Mouse (Mus musculus) cerebellum, postnatal 10 days (tissue): ENCODE data around the gene Rars.
"Not testable (repeated sequence)": the region's sequence is repeated elsewhere in the genome, so short reads cannot be mapped to it uniquely, and the experiment has no call there.

ENCODE experiments used
- DNase-seq, 2 experiments: peaks; one replicate each; pipeline ENCODE4 v3.0.0; 2021; ENCODE audit warnings: mixed read lengths in 2 of 2

Rars gene

GRCm38 (mm10) chr11:35838345-35839338 lies 4.3 kb upstream of the Rars start:
- DNase-seq, result peak; percentile 91 to 93

GRCm38 (mm10) chr11:35837156-35838126 lies 3.1 kb upstream of the Rars start:
- DNase-seq, result no peak

GRCm38 (mm10) chr11:35833270-35833669 lies 1.0 kb downstream of the Rars start:
- no peak for DNase-seq

GRCm38 (mm10) chr11:35832139-35832538 lies 2.2 kb downstream of the Rars start:
- no peak for DNase-seq

- DNase-seq, result no peak
These were observed 6.6 kb downstream of the Rars start for GRCm38 (mm10) chr11:35827714-35828113.

- no peak for DNase-seq
These were observed 18.0 kb downstream of the Rars start for GRCm38 (mm10) chr11:35816316-35816715.

GRCm38 (mm10) chr11:35811458-35811857 lies 22.8 kb downstream of the Rars start:
- DNase-seq, result no peak

GRCm38 (mm10) chr11:35801332-35801731 lies 33.0 kb downstream of the Rars start:
- no peak for DNase-seq

- DNase-seq, result peak; percentile 39 to 41
These were observed 35.4 kb downstream of the Rars start, which contains the start of gene Fbll1 for GRCm38 (mm10) chr11:35798874-35799273. Fbll1 (minus strand) TSS chr11:35798884.

- peak; percentile 88 to 89 for DNase-seq
These were observed 35.8 kb downstream of the Rars start for GRCm38 (mm10) chr11:35798495-35798820.

GRCm38 (mm10) chr11:35797751-35798494 lies 36.4 kb downstream of the Rars start:
- peak; percentile 60 to 68 for DNase-seq

- DNase-seq, result not testable (repeated sequence)
These were observed 41.5 kb downstream of the Rars start for GRCm38 (mm10) chr11:35792800-35793199.

- no peak for DNase-seq
These were observed 45.9 kb downstream of the Rars start for GRCm38 (mm10) chr11:35788443-35788842.

GRCm38 (mm10) chr11:35784537-35784936 lies 49.8 kb downstream of the Rars start:
- DNase-seq, result no peak

- no peak for DNase-seq
These were observed 50.3 kb downstream of the Rars start for GRCm38 (mm10) chr11:35784002-35784401.

GRCm38 (mm10) chr11:35783038-35783437 lies 51.3 kb downstream of the Rars start:
- no peak for DNase-seq

- no peak for DNase-seq
These were observed 51.9 kb downstream of the Rars start for GRCm38 (mm10) chr11:35782444-35782843.

GRCm38 (mm10) chr11:35780336-35780735 lies 54.0 kb downstream of the Rars start:
- no peak for DNase-seq

GRCm38 (mm10) chr11:35776452-35776851 lies 57.9 kb downstream of the Rars start:
- no peak for DNase-seq

GRCm38 (mm10) chr11:35775606-35776005 lies 58.7 kb downstream of the Rars start:
- no peak for DNase-seq

GRCm38 (mm10) chr11:35770741-35771504 lies 63.4 kb downstream of the Rars start:
- DNase-seq, result no peak
